Mouse (Mus musculus): ENCODE measurements around the gene Syt15. TPM values are rescaled to one million over a fixed set of nuclear protein-coding genes. Genes with fewer than 3 reads are reported as not detected.

The Syt15 gene
- 0.63 and 0.68 TPM in 2 replicates for polyA plus RNA-seq (2015; fragmentation: Nextera tagmentation; extraction: Ambion mirVana)

- Histone ChIP-seq H3K36me3 (ENCODE audit: control insufficient read depth, insufficient read depth, low read length) (no peaks in the 10 kb centered on the region), H3K27ac (ENCODE audit: low read length) (no peak within 1 kb of the TSS), H3K27me3 (ENCODE audit: control insufficient read depth, insufficient read depth, low read depth, low read length) (peaks cover 16% of the 10 kb centered on the region; the same call in 1 of the 2 replicates), H3K9me3 (replicated peaks; ENCODE audit: control insufficient read depth, low read length, poor library complexity, severe bottlenecking) (no peaks in the 10 kb centered on the region), H3K4me3 (ENCODE audit: low read depth, low read length) (peak within 1 kb of the TSS; percentile 25), H3K4me1 (ENCODE audit: control insufficient read depth, insufficient read depth, low read length) (peaks cover 4% of the 10 kb centered on the region), H3K4me2 (ENCODE audit: low read length) (peak within 1 kb of the TSS; percentile 51), H3K9ac (ENCODE audit: low read depth, low read length) (0 out of 2 replicates have a peak within 1 kb of the TSS, but pooled peaks have one; percentile 31)
- ATAC-seq = no peak
- 78% methylated on average over 6 of the region's 6 CpGs for WGBS
These were observed at the start of gene Syt15 for GRCm38 (mm10) chr14:34219295-34219694. Gene Syt15 (plus strand): TSS chr14:34219595.

- no peaks in the 10 kb centered on the region for H3K36me3 ChIP-seq (ENCODE audit: control insufficient read depth, insufficient read depth, low read length)
- ATAC-seq = no peak
- H3K9ac ChIP-seq (ENCODE audit: low read depth, low read length) = no peak overlapping the region
- no peaks in the 10 kb centered on the region for H3K9me3 ChIP-seq (replicated peaks; ENCODE audit: control insufficient read depth, low read length, poor library complexity, severe bottlenecking)
- no peak overlapping the region for H3K27ac ChIP-seq (ENCODE audit: low read length)
- 86% methylated on average over 3 of the region's 3 CpGs for WGBS
- H3K4me3 ChIP-seq (ENCODE audit: low read depth, low read length) = no peak overlapping the region
- no peaks in the 10 kb centered on the region for H3K27me3 ChIP-seq (ENCODE audit: control insufficient read depth, insufficient read depth, low read depth, low read length)
- no peaks in the 10 kb centered on the region for H3K4me1 ChIP-seq (ENCODE audit: control insufficient read depth, insufficient read depth, low read length)
- no peak overlapping the region for H3K4me2 ChIP-seq (ENCODE audit: low read length)
These were observed 48.3 kb upstream of the Syt15 start for GRCm38 (mm10) chr14:34171107-34171506.

GRCm38 (mm10) chr14:34179351-34179750 lies 40.0 kb upstream of the Syt15 start:
- no peak overlapping the region for H3K27ac ChIP-seq (ENCODE audit: low read length)
- no peaks in the 10 kb centered on the region for H3K4me1 ChIP-seq (ENCODE audit: control insufficient read depth, insufficient read depth, low read length)
- peaks cover 4% of the 10 kb centered on the region; the same call in 1 of the 2 replicates for H3K9me3 ChIP-seq (replicated peaks; ENCODE audit: control insufficient read depth, low read length, poor library complexity, severe bottlenecking)
- no peak for ATAC-seq
- no peaks in the 10 kb centered on the region; the same call in 1 of the 2 replicates for H3K36me3 ChIP-seq (ENCODE audit: control insufficient read depth, insufficient read depth, low read length)
- no peaks in the 10 kb centered on the region for H3K27me3 ChIP-seq (ENCODE audit: control insufficient read depth, insufficient read depth, low read depth, low read length)
- no peak overlapping the region for H3K9ac ChIP-seq (ENCODE audit: low read depth, low read length)
- no peak overlapping the region for H3K4me3 ChIP-seq (ENCODE audit: low read depth, low read length)
- no peak overlapping the region for H3K4me2 ChIP-seq (ENCODE audit: low read length)
- WGBS = 89% methylated on average over 3 of the region's 3 CpGs

GRCm38 (mm10) chr14:34183101-34183500 lies 36.3 kb upstream of the Syt15 start:
- no peaks in the 10 kb centered on the region for H3K27me3 ChIP-seq (ENCODE audit: control insufficient read depth, insufficient read depth, low read depth, low read length)
- H3K9me3 ChIP-seq (replicated peaks; ENCODE audit: control insufficient read depth, low read length, poor library complexity, severe bottlenecking) = peaks cover 4% of the 10 kb centered on the region; the same call in 1 of the 2 replicates
- H3K4me1 ChIP-seq (ENCODE audit: control insufficient read depth, insufficient read depth, low read length) = no peaks in the 10 kb centered on the region
- H3K27ac ChIP-seq (ENCODE audit: low read length) = no peak overlapping the region
- WGBS = 84% methylated on average over 1 of the region's 1 CpGs
- ATAC-seq = no peak
- no peak overlapping the region for H3K4me2 ChIP-seq (ENCODE audit: low read length)
- H3K36me3 ChIP-seq (ENCODE audit: control insufficient read depth, insufficient read depth, low read length) = no peaks in the 10 kb centered on the region; the same call in 1 of the 2 replicates
- no peak overlapping the region for H3K9ac ChIP-seq (ENCODE audit: low read depth, low read length)
- no peak overlapping the region for H3K4me3 ChIP-seq (ENCODE audit: low read depth, low read length)

GRCm38 (mm10) chr14:34188629-34189028 lies 30.8 kb upstream of the Syt15 start:
- H3K4me3 ChIP-seq (ENCODE audit: low read depth, low read length) = no peak overlapping the region
- no peak overlapping the region for H3K9ac ChIP-seq (ENCODE audit: low read depth, low read length)
- no peaks in the 10 kb centered on the region for H3K9me3 ChIP-seq (replicated peaks; ENCODE audit: control insufficient read depth, low read length, poor library complexity, severe bottlenecking)
- no peaks in the 10 kb centered on the region for H3K4me1 ChIP-seq (ENCODE audit: control insufficient read depth, insufficient read depth, low read length)
- peaks cover 6% of the 10 kb centered on the region; the same call in 1 of the 2 replicates for H3K36me3 ChIP-seq (ENCODE audit: control insufficient read depth, insufficient read depth, low read length)
- WGBS = 62% methylated on average over 5 of the region's 5 CpGs
- no peak overlapping the region for H3K4me2 ChIP-seq (ENCODE audit: low read length)
- no peak for ATAC-seq
- H3K27me3 ChIP-seq (ENCODE audit: control insufficient read depth, insufficient read depth, low read depth, low read length) = no peaks in the 10 kb centered on the region
- H3K27ac ChIP-seq (ENCODE audit: low read length) = no peak overlapping the region

- peaks cover 12% of the 10 kb centered on the region for H3K36me3 ChIP-seq (ENCODE audit: control insufficient read depth, insufficient read depth, low read length)
- H3K27ac ChIP-seq (ENCODE audit: low read length) = no peak overlapping the region
- H3K4me2 ChIP-seq (ENCODE audit: low read length) = no peak overlapping the region
- ATAC-seq = no peak
- no peaks in the 10 kb centered on the region for H3K27me3 ChIP-seq (ENCODE audit: control insufficient read depth, insufficient read depth, low read depth, low read length)
- no peak overlapping the region for H3K4me3 ChIP-seq (ENCODE audit: low read depth, low read length)
- no peaks in the 10 kb centered on the region for H3K9me3 ChIP-seq (replicated peaks; ENCODE audit: control insufficient read depth, low read length, poor library complexity, severe bottlenecking)
- WGBS = 85% methylated on average over 7 of the region's 7 CpGs
- no peak overlapping the region for H3K9ac ChIP-seq (ENCODE audit: low read depth, low read length)
- no peaks in the 10 kb centered on the region for H3K4me1 ChIP-seq (ENCODE audit: control insufficient read depth, insufficient read depth, low read length)
These were observed 29.0 kb upstream of the Syt15 start for GRCm38 (mm10) chr14:34190361-34190760.

- no peak overlapping the region for H3K9ac ChIP-seq (ENCODE audit: low read depth, low read length)
- H3K4me2 ChIP-seq (ENCODE audit: low read length) = no peak overlapping the region
- WGBS = 79% methylated on average over 4 of the region's 4 CpGs
- H3K9me3 ChIP-seq (replicated peaks; ENCODE audit: control insufficient read depth, low read length, poor library complexity, severe bottlenecking) = no peaks in the 10 kb centered on the region
- 0 out of 2 replicates have a peak, but pooled peaks cover 2% of the 10 kb centered on the region for H3K4me1 ChIP-seq (ENCODE audit: control insufficient read depth, insufficient read depth, low read length)
- no peak for ATAC-seq
- no peak overlapping the region for H3K4me3 ChIP-seq (ENCODE audit: low read depth, low read length)
- no peak overlapping the region for H3K27ac ChIP-seq (ENCODE audit: low read length)
- peaks cover 12% of the 10 kb centered on the region for H3K36me3 ChIP-seq (ENCODE audit: control insufficient read depth, insufficient read depth, low read length)
- no peaks in the 10 kb centered on the region for H3K27me3 ChIP-seq (ENCODE audit: control insufficient read depth, insufficient read depth, low read depth, low read length)
These were observed 25.5 kb upstream of the Syt15 start for GRCm38 (mm10) chr14:34193879-34194278.

GRCm38 (mm10) chr14:34195466-34195865 lies 23.9 kb upstream of the Syt15 start:
- peaks cover 12% of the 10 kb centered on the region for H3K36me3 ChIP-seq (ENCODE audit: control insufficient read depth, insufficient read depth, low read length)
- H3K4me2 ChIP-seq (ENCODE audit: low read length) = no peak overlapping the region
- ATAC-seq = no peak
- no peak overlapping the region for H3K27ac ChIP-seq (ENCODE audit: low read length)
- peaks cover 14% of the 10 kb centered on the region for H3K4me1 ChIP-seq (ENCODE audit: control insufficient read depth, insufficient read depth, low read length)
- H3K4me3 ChIP-seq (ENCODE audit: low read depth, low read length) = no peak overlapping the region
- H3K27me3 ChIP-seq (ENCODE audit: control insufficient read depth, insufficient read depth, low read depth, low read length) = no peaks in the 10 kb centered on the region
- H3K9ac ChIP-seq (ENCODE audit: low read depth, low read length) = no peak overlapping the region
- WGBS = 90% methylated on average over 15 of the region's 15 CpGs
- H3K9me3 ChIP-seq (replicated peaks; ENCODE audit: control insufficient read depth, low read length, poor library complexity, severe bottlenecking) = no peaks in the 10 kb centered on the region

- H3K9ac ChIP-seq (ENCODE audit: low read depth, low read length) = no peak overlapping the region
- H3K4me1 ChIP-seq (ENCODE audit: control insufficient read depth, insufficient read depth, low read length) = peaks cover 14% of the 10 kb centered on the region
- H3K9me3 ChIP-seq (replicated peaks; ENCODE audit: control insufficient read depth, low read length, poor library complexity, severe bottlenecking) = no peaks in the 10 kb centered on the region
- no peak overlapping the region for H3K4me3 ChIP-seq (ENCODE audit: low read depth, low read length)
- ATAC-seq = no peak
- no peak overlapping the region for H3K27ac ChIP-seq (ENCODE audit: low read length)
- peaks cover 12% of the 10 kb centered on the region for H3K36me3 ChIP-seq (ENCODE audit: control insufficient read depth, insufficient read depth, low read length)
- WGBS = 49% methylated on average over 4 of the region's 4 CpGs
- H3K27me3 ChIP-seq (ENCODE audit: control insufficient read depth, insufficient read depth, low read depth, low read length) = no peaks in the 10 kb centered on the region
- H3K4me2 ChIP-seq (ENCODE audit: low read length) = no peak overlapping the region
These were observed 22.7 kb upstream of the Syt15 start for GRCm38 (mm10) chr14:34196706-34197105.

All from midbrain, embryonic 16.5 days (tissue).